Mouse (Mus musculus): Measurements from ENCODE around the gene Acap2. TPM values are rescaled to one million over a fixed set of nuclear protein-coding genes. Genes with fewer than 3 reads are reported as not detected.

Acap2 gene
- total and polyA plus RNA-seq, 3 experiments: 17.2 to 19.1 TPM; not detected in 1

GRCm38 (mm10) chr16:31101352-31101751 is 99.7 kb downstream of the Acap2 start:
- H3K9me3 ChIP-seq (replicated peaks; ENCODE audit: insufficient read depth, low read length): no peaks in the 10 kb centered on the region
- DNase-seq (ENCODE audit: low read depth, low spot score): no peak
- no peaks in the 10 kb centered on the region for H3K27me3 ChIP-seq (ENCODE audit: control insufficient read depth in 1 of 2, insufficient read depth in 2 of 2, low read length in 2 of 2)
- no peak overlapping the region for H3K9ac ChIP-seq (ENCODE audit: control insufficient read depth, low read depth, low read length, poor library complexity, severe bottlenecking)
- peaks cover 0 to 8% of the 10 kb centered on the region in 2 experiments; a peak in 2 of 4 replicates for H3K36me3 ChIP-seq (ENCODE audit: control insufficient read depth in 1 of 2, insufficient read depth in 2 of 2, low read length in 2 of 2)
- TF ChIP-seq TAL1 (IDR thresholded peaks at IDR 0.05; ENCODE audit: low read length): no peak
- no peak for TF ChIP-seq MAFK (IDR thresholded peaks at IDR 0.05; ENCODE audit: borderline replicate concordance, low read depth, low read length)
- no peak for TF ChIP-seq ELF1 (IDR thresholded peaks at IDR 0.05; ENCODE audit: low read depth, low read length)
- no peak for TF ChIP-seq JUND (IDR thresholded peaks at IDR 0.05; ENCODE audit: low read depth, low read length)
- no peak for TF ChIP-seq GABPA (IDR thresholded peaks at IDR 0.05; ENCODE audit: low read depth, low read length)
- no peak for TF ChIP-seq ZMIZ1 (IDR thresholded peaks at IDR 0.05; ENCODE audit: low read depth, low read length)
- no peaks in the 10 kb centered on the region for H3K79me2 ChIP-seq (ENCODE audit: control insufficient read depth, insufficient read depth, low read length, poor library complexity)
- H3K27ac ChIP-seq (ENCODE audit: control insufficient read depth, low read depth, low read length): no peak overlapping the region
- H3K4me1 ChIP-seq (ENCODE audit: control insufficient read depth in 1 of 2, insufficient read depth in 2 of 2, low read length in 2 of 2): no peaks in the 10 kb centered on the region
- H3K4me3 ChIP-seq (ENCODE audit: control insufficient read depth in 1 of 2, insufficient read depth in 1 of 2, low read depth in 2 of 2, low read length in 2 of 2): no peak overlapping the region

GRCm38 (mm10) chr16:31099906-31100305 is 101.1 kb downstream of the Acap2 start:
- H3K4me1 ChIP-seq (ENCODE audit: control insufficient read depth in 1 of 2, insufficient read depth in 2 of 2, low read length in 2 of 2): no peaks in the 10 kb centered on the region
- no peak overlapping the region for H3K27ac ChIP-seq (ENCODE audit: control insufficient read depth, low read depth, low read length)
- TF ChIP-seq MEF2A (IDR thresholded peaks at IDR 0.05; ENCODE audit: extremely low read depth, insufficient replicate concordance, low read depth, low read length, poor library complexity, severe bottlenecking): no peak
- TF ChIP-seq GATA1 (IDR thresholded peaks at IDR 0.05; ENCODE audit: low read depth, low read length): no peak
- TF ChIP-seq USF1 (IDR thresholded peaks at IDR 0.05; ENCODE audit: low read depth, low read length): no peak
- TF ChIP-seq E2F4 (IDR thresholded peaks at IDR 0.05; ENCODE audit: borderline replicate concordance, low read depth, low read length): no peak
- TF ChIP-seq MAZ (IDR thresholded peaks at IDR 0.05; ENCODE audit: low read depth, low read length): no peak
- TF ChIP-seq NELFE (IDR thresholded peaks at IDR 0.05; ENCODE audit: low read depth, low read length): no peak
- TF ChIP-seq BHLHE40 (IDR thresholded peaks at IDR 0.05; ENCODE audit: borderline replicate concordance, low read depth, low read length): no peak
- no peak for TF ChIP-seq JUND (IDR thresholded peaks at IDR 0.05; ENCODE audit: low read depth, low read length)
- TF ChIP-seq CTCF (IDR thresholded peaks at IDR 0.05 in 2 of 3, conservative IDR thresholded peaks at IDR 0.05 in 1 of 3; ENCODE audit: control insufficient read depth in 1 of 3, insufficient read depth in 1 of 3, low read depth in 2 of 3, low read length in 3 of 3, poor library complexity in 1 of 3, severe bottlenecking in 1 of 3): no peak
- TF ChIP-seq ETS1 (IDR thresholded peaks at IDR 0.05; ENCODE audit: low read depth, low read length): no peak
- TF ChIP-seq ZKSCAN1 (IDR thresholded peaks at IDR 0.05; ENCODE audit: low read depth, low read length): no peak
- TF ChIP-seq USF2 (IDR thresholded peaks at IDR 0.05; ENCODE audit: borderline replicate concordance in 1 of 2, insufficient read depth in 1 of 2, low read depth in 1 of 2, low read length in 2 of 2): no peak
- no peak for TF ChIP-seq MAX (IDR thresholded peaks at IDR 0.05; ENCODE audit: low read length)
- no peak for TF ChIP-seq ZMIZ1 (IDR thresholded peaks at IDR 0.05; ENCODE audit: low read depth, low read length)
- no peaks in the 10 kb centered on the region for H3K9me3 ChIP-seq (replicated peaks; ENCODE audit: insufficient read depth, low read length)
- H3K79me2 ChIP-seq (ENCODE audit: control insufficient read depth, insufficient read depth, low read length, poor library complexity): no peaks in the 10 kb centered on the region
- no peaks in the 10 kb centered on the region for H3K27me3 ChIP-seq (ENCODE audit: control insufficient read depth in 1 of 2, insufficient read depth in 2 of 2, low read length in 2 of 2)
- peaks cover 0 to 8% of the 10 kb centered on the region in 2 experiments; a peak in 2 of 4 replicates for H3K36me3 ChIP-seq (ENCODE audit: control insufficient read depth in 1 of 2, insufficient read depth in 2 of 2, low read length in 2 of 2)
- H3K9ac ChIP-seq (ENCODE audit: control insufficient read depth, low read depth, low read length, poor library complexity, severe bottlenecking): no peak overlapping the region
- no peak for DNase-seq (ENCODE audit: low read depth, low spot score)
- no peak overlapping the region for H3K4me3 ChIP-seq (ENCODE audit: control insufficient read depth in 1 of 2, insufficient read depth in 1 of 2, low read depth in 2 of 2, low read length in 2 of 2)
